In genomic region chr16:24176057-24176456, GRCm38 (mm10) we compare ENCODE assay signal across 15 mouse cellular contexts.
DNase-seq lines count a peak whose midpoint lies in the region; ATAC-seq and TF ChIP-seq lines count a peak whose summit lies in the region.
"Had no signal": no experiment of that assay in that cellular context is flagged by ENCODE, and none has a peak within 500 bp of the region (broad histone marks: within the 10 kb centered on the region; RNA-seq: fewer than 3 reads in every experiment).

No protein-coding gene starts in this region.

- TF ChIP-seq CTCF in cerebellum, adult 2 months (IDR thresholded peaks at IDR 0.05; ENCODE audit: borderline replicate concordance, insufficient read depth, low read depth, low read length) = no peak

- H3K9me3 ChIP-seq in heart, embryonic 12.5 days (replicated peaks) = no peaks in the 10 kb centered on the region
- H3K9me3 ChIP-seq: embryonic facial prominence, embryonic 15.5 days; liver, embryonic 13.5 days; megakaryocyte, embryonic 14.5 days had no signal

- no peak for TF ChIP-seq POLR2A in cerebellum, adult 2 months (IDR thresholded peaks at IDR 0.05; ENCODE audit: borderline replicate concordance, insufficient read depth, low read length)

- H3K27ac ChIP-seq in heart, embryonic 12.5 days (ENCODE audit: poor library complexity, severe bottlenecking) = no peak overlapping the region
- H3K27ac ChIP-seq in cerebellum, adult 2 months (ENCODE audit: insufficient read depth, low read length) = peak overlapping the region; percentile 87
- H3K27ac ChIP-seq: embryonic facial prominence, embryonic 15.5 days; heart, adult 2 months; liver, embryonic 13.5 days had no signal

- no peak overlapping the region for H3K4me3 ChIP-seq in heart, embryonic 12.5 days
- H3K4me3 ChIP-seq in cerebellum, adult 2 months (replicated peaks; ENCODE audit: insufficient read depth, low read depth, low read length) = no peak overlapping the region
- H3K4me3 ChIP-seq: embryonic facial prominence, embryonic 15.5 days; heart, adult 2 months; liver, embryonic 13.5 days; megakaryocyte, embryonic 14.5 days had no signal

- no peak overlapping the region for H3K9ac ChIP-seq in heart, embryonic 12.5 days
- H3K9ac ChIP-seq: embryonic facial prominence, embryonic 15.5 days; liver, embryonic 13.5 days had no signal

- intact Hi-C loops in gastrocnemius, postnatal 14 days (cut with DNase I; ENCODE audit: low total_unique reads) = no loop called here

- H3K27me3 ChIP-seq in heart, embryonic 12.5 days (replicated peaks) = peaks cover 4% of the 10 kb centered on the region; the same call in 1 of the 2 replicates
- no peaks in the 10 kb centered on the region for H3K27me3 ChIP-seq in cerebellum, adult 2 months (ENCODE audit: control insufficient read depth, insufficient read depth, low read length)
- H3K27me3 ChIP-seq: embryonic facial prominence, embryonic 15.5 days; liver, embryonic 13.5 days had no signal

- no peaks in the 10 kb centered on the region for H3K36me3 ChIP-seq in heart, embryonic 12.5 days
- H3K36me3 ChIP-seq: embryonic facial prominence, embryonic 15.5 days; liver, embryonic 13.5 days had no signal

- DNase-seq in heart, postnatal 4 days = peak; percentile 39
- DNase-seq in cerebellum, adult 2 months = peak; percentile 78 to 91
- peak; percentile 57 to 58 for DNase-seq in layer of hippocampus, adult 8-10 months (ENCODE audit: low spot score in 2 of 2)
- DNase-seq in right cerebral cortex, postnatal 10 days (ENCODE audit: low spot score in 2 of 2) = peak; percentile 60 to 78
- DNase-seq in gastrocnemius, postnatal 14 days = no peak
- DNase-seq in embryo, embryonic 10.5 days (ENCODE audit: low spot score) = no peak
- no peak for DNase-seq in adrenal gland, adult 2 months
- DNase-seq: adrenal gland, postnatal 10 days; kidney, postnatal 14 days; liver, embryonic 13.5 days; thymus, adult 2 months had no signal

- 38% methylated on average over 2 of the region's 2 CpGs for WGBS in heart, embryonic 12.5 days
- WGBS in cerebellum, adult 2 months = 19% methylated on average over 2 of the region's 2 CpGs

- no peak overlapping the region for H3K4me2 ChIP-seq in heart, embryonic 12.5 days
- H3K4me2 ChIP-seq: embryonic facial prominence, embryonic 15.5 days; liver, embryonic 13.5 days had no signal

- no peak for ATAC-seq in heart, embryonic 12.5 days (ENCODE audit: insufficient number of reproducible peaks, low FRiP score)

- peaks cover 10% of the 10 kb centered on the region; the same call in 1 of the 2 replicates for H3K4me1 ChIP-seq in heart, embryonic 12.5 days (replicated peaks)
- peaks cover 10% of the 10 kb centered on the region for H3K4me1 ChIP-seq in cerebellum, adult 2 months (ENCODE audit: control insufficient read depth, insufficient read depth, low read length)
- H3K4me1 ChIP-seq: embryonic facial prominence, embryonic 15.5 days; liver, embryonic 13.5 days; megakaryocyte, embryonic 14.5 days had no signal

Comparison
In these comparisons a context has a peak if more than half of its experiments do, and no peak if none do; other contexts are left out.
1. DNase-seq: peak in heart, postnatal 4 days (single experiment), cerebellum, adult 2 months (2 of 2), layer of hippocampus, adult 8-10 months (2 of 2) and right cerebral cortex, postnatal 10 days (2 of 2); none in gastrocnemius, postnatal 14 days (single experiment), embryo, embryonic 10.5 days (single experiment) and adrenal gland, adult 2 months (single experiment).